Mouse (Mus musculus) olfactory bulb, adult 2 months (tissue): Measurements from ENCODE around the gene Kif11. TPM values are rescaled to one million over a fixed set of nuclear protein-coding genes. Genes with fewer than 3 reads are reported as not detected.

Source experiments
- H3K27ac ChIP-seq: fragments of 200-500 bp; 2 replicates; pipeline ENCODE4 v1.5.1; 2012; ENCODE audit warnings: low read depth, low read length; ENCODE audit not compliant: insufficient read depth
- H3K4me1 ChIP-seq: fragments of 200-500 bp; 2 replicates; pipeline ENCODE4 v1.6.1; 2012; ENCODE audit warnings: low read length; ENCODE audit not compliant: control insufficient read depth, insufficient read depth
- H3K4me3 ChIP-seq: fragments of 200-500 bp; 2 replicates; pipeline ENCODE4 v1.5.1; 2012; ENCODE audit warnings: mild to moderate bottlenecking, low read depth, low read length, moderate library complexity; ENCODE audit not compliant: insufficient read depth
- CTCF ChIP-seq: fragments of 200-500 bp; IDR thresholded peaks from 2 replicates; pipeline ENCODE4 v1.5.1; 2012; ENCODE audit warnings: low read depth, mild to moderate bottlenecking, low read length, moderate library complexity; ENCODE audit not compliant: insufficient read depth
- POLR2A ChIP-seq: fragments of 200-500 bp; IDR thresholded peaks from 2 replicates; pipeline ENCODE4 v1.6.1; 2012; ENCODE audit warnings: mild to moderate bottlenecking, low read depth, low read length, moderate library complexity; ENCODE audit not compliant: insufficient read depth
- whole genome bisulfite sequencing: fragments of 180-500 bp; shearing (Covaris S2); methylation state at CpG from one replicate; pipeline ENCODE4 v1.1.7; 2018; 5-methylcytosine and 5-hydroxymethylcytosine counted together
- polyA plus RNA-seq: library from polyadenylated mRNA; stranded (reverse); fragments of >200 nt; gene quantifications from 2 replicates; pipeline ENCODE4 v1.2.4, GENCODE M21; 2012; ENCODE audit warnings: low replicate concordance; ENCODE audit not compliant: missing spikeins, insufficient read depth, insufficient read length

Gene Kif11
- 63.0 TPM in 1 of 2 replicates, not detected in the other for polyA plus RNA-seq

- H3K4me3 ChIP-seq, result peak within 1 kb of the TSS; percentile 62
- no peaks in the 10 kb centered on the region for H3K4me1 ChIP-seq
- TF ChIP-seq POLR2A (peak; percentile 71), CTCF (no peak)
- under 1% methylated on average over 73 of the region's 73 CpGs for WGBS
- H3K27ac ChIP-seq, result peak within 1 kb of the TSS; percentile 79; the same call in 1 of the 2 replicates
These were observed at the start of gene Kif11 for GRCm38 (mm10) chr19:37375755-37376615. Kif11 (plus strand) TSS chr19:37376403.

GRCm38 (mm10) chr19:37327216-37327615 is 49.0 kb upstream of the Kif11 start:
- 76% methylated on average over 5 of the region's 5 CpGs for WGBS
- no peak overlapping the region for H3K27ac ChIP-seq
- H3K4me3 ChIP-seq, result no peak overlapping the region
- no peak for TF ChIP-seq POLR2A
- no peak for TF ChIP-seq CTCF
- no peaks in the 10 kb centered on the region for H3K4me1 ChIP-seq

GRCm38 (mm10) chr19:37332726-37333125 is 43.5 kb upstream of the Kif11 start:
- H3K4me1 ChIP-seq, result peaks cover 3% of the 10 kb centered on the region; the same call in 1 of the 2 replicates
- no peak overlapping the region for H3K27ac ChIP-seq
- H3K4me3 ChIP-seq, result no peak overlapping the region
- WGBS, result 82% methylated on average over 4 of the region's 4 CpGs
- TF ChIP-seq CTCF, result no peak
- no peak for TF ChIP-seq POLR2A

DNA sequence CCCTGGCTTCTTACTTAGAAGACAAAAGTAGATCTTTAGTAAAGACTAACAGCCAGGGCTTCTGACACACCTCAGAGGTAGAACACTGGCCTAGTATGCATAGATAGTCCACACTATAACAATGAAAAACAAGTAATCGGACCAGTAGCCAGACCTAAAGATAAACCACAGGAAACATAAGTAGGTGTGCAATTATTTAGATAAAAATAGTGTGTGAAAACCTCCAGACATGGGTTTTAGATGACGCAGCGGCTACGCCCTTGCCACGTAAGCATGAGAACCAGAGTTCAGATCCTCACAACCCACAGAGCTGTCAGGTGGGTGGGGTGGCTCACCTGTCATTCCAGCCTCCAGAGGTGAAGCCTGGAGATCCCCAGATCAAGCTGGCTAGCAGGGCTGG is 42.8 kb upstream of the Kif11 start:
- WGBS, result 83% methylated on average over 5 of the region's 5 CpGs
- Histone ChIP-seq H3K27ac (no peak overlapping the region), H3K4me1 (peaks cover 3% of the 10 kb centered on the region; the same call in 1 of the 2 replicates), H3K4me3 (no peak overlapping the region)
- TF ChIP-seq POLR2A (no peak), CTCF (no peak)

GRCm38 (mm10) chr19:37335392-37335791 is 40.8 kb upstream of the Kif11 start:
- peaks cover 3% of the 10 kb centered on the region; the same call in 1 of the 2 replicates for H3K4me1 ChIP-seq
- no peak overlapping the region for H3K27ac ChIP-seq
- 96% methylated on average over 1 of the region's 1 CpGs for WGBS
- no peak overlapping the region for H3K4me3 ChIP-seq
- TF ChIP-seq POLR2A (no peak), CTCF (no peak)

DNA sequence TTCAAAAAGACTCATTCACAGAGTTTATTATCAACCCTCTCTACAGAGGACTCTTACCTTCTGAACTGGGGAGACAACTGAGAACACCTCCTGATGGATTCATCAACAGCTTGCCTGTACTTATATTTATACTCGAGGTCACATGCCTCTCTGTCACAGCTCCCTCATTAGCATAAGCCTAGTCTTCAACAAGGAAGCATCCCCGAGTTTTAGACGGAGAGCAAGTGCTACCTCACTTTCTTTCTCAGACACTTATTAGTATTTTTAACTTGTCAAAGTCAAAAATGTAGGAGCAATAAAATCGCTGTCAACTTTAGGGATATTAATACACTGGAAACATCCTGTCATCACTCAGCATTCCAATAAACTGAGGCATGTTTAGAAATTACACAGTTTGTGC is 38.5 kb upstream of the Kif11 start, which contains the start of gene Ide:
Gene Ide (minus strand): TSS at position 101 of the 400 bp plus-strand sequence.
- Histone ChIP-seq H3K4me1 (peaks cover 3% of the 10 kb centered on the region; the same call in 1 of the 2 replicates), H3K4me3 (no peak within 1 kb of the TSS), H3K27ac (no peak within 1 kb of the TSS)
- TF ChIP-seq CTCF (no peak), POLR2A (no peak)
- 67% methylated on average over 4 of the region's 4 CpGs for WGBS

- Histone ChIP-seq H3K4me1 (no peaks in the 10 kb centered on the region), H3K4me3 (no peak overlapping the region), H3K27ac (no peak overlapping the region)
- no peak for TF ChIP-seq CTCF
- TF ChIP-seq POLR2A, result no peak
- 66% methylated on average over 5 of the region's 5 CpGs for WGBS
These were observed 35.7 kb upstream of the Kif11 start for GRCm38 (mm10) chr19:37340495-37340894.

GRCm38 (mm10) chr19:37340931-37341330 is 35.3 kb upstream of the Kif11 start:
- Histone ChIP-seq H3K27ac (no peak overlapping the region), H3K4me1 (no peaks in the 10 kb centered on the region), H3K4me3 (no peak overlapping the region)
- WGBS, result 86% methylated on average over 5 of the region's 5 CpGs
- no peak for TF ChIP-seq CTCF
- TF ChIP-seq POLR2A, result no peak

GRCm38 (mm10) chr19:37343899-37344298 is 32.3 kb upstream of the Kif11 start:
- WGBS, result 85% methylated on average over 5 of the region's 5 CpGs
- peaks cover 4% of the 10 kb centered on the region for H3K4me1 ChIP-seq
- no peak for TF ChIP-seq CTCF
- no peak for TF ChIP-seq POLR2A
- H3K27ac ChIP-seq, result no peak overlapping the region
- H3K4me3 ChIP-seq, result no peak overlapping the region
